Mouse (Mus musculus) kidney, adult 2 months (tissue): Measurements from ENCODE around the gene Cartpt. TPM values are rescaled to one million over a fixed set of nuclear protein-coding genes. Genes with fewer than 3 reads are reported as not detected.
"Not testable (repeated sequence)": the region's sequence is repeated elsewhere in the genome, so short reads cannot be mapped to it uniquely, and the experiment has no call there.

Source experiments
- DNase-seq: peaks from one replicate; pipeline ENCODE4 v3.0.0; 2021
- H3K27ac ChIP-seq: fragments of 200-500 bp; 2 replicates; pipeline ENCODE4 v1.5.1; 2012; ENCODE audit warnings: low read depth, low read length, control low read depth, inconsistent platforms; ENCODE audit not compliant: insufficient read depth
- H3K27me3 ChIP-seq: fragments of 200-500 bp; replicated peaks from 2 replicates; pipeline ENCODE4 v1.6.1; 2012; ENCODE audit warnings: mild to moderate bottlenecking, moderate library complexity, low read length, inconsistent platforms; ENCODE audit not compliant: control insufficient read depth, insufficient read depth
- H3K36me3 ChIP-seq: fragments of 200-500 bp; 2 replicates; pipeline ENCODE4 v1.6.1; 2012; ENCODE audit warnings: mild to moderate bottlenecking, moderate library complexity, low read length, inconsistent platforms; ENCODE audit not compliant: control insufficient read depth, insufficient read depth
- H3K4me1 ChIP-seq: fragments of 200-500 bp; 2 replicates; pipeline ENCODE4 v1.6.1; 2011; ENCODE audit warnings: low read length; ENCODE audit not compliant: control insufficient read depth, insufficient read depth
- H3K4me3 ChIP-seq: fragments of 200-500 bp; 2 replicates; pipeline ENCODE4 v1.5.1; 2011; ENCODE audit warnings: mild to moderate bottlenecking, low read depth, low read length, control low read depth; ENCODE audit not compliant: insufficient read depth
- CTCF ChIP-seq: fragments of 200-500 bp; conservative IDR thresholded peaks from 2 replicates; pipeline ENCODE4 v1.5.1; 2011; ENCODE audit warnings: low read depth, mild to moderate bottlenecking, control low read depth, low read length, moderate library complexity, mixed read lengths; ENCODE audit not compliant: insufficient read depth, insufficient read length
- POLR2A ChIP-seq: fragments of 200-500 bp; IDR thresholded peaks from one replicate; pipeline ENCODE4 v1.6.1; 2011; ENCODE audit warnings: low read depth, low read length, control low read depth
- WGBS: fragments of 180-500 bp; shearing (Covaris S2); methylation state at CpG from one replicate; pipeline ENCODE4 v1.1.7; 2018; 5-methylcytosine and 5-hydroxymethylcytosine counted together
- polyA plus RNA-seq: library from polyadenylated mRNA; depleted of rRNA; stranded (reverse); fragments of >200 nt; gene quantifications from 2 replicates; pipeline ENCODE4 v1.2.3, GENCODE M21; 2012; rRNA removed

Cartpt gene
- polyA plus RNA-seq, 1 experiment = not detected

- no peaks in the 10 kb centered on the region for H3K27me3 ChIP-seq
- no peak overlapping the region for H3K27ac ChIP-seq
- 79% methylated on average over 9 of the region's 9 CpGs for WGBS
- peaks cover 5% of the 10 kb centered on the region; the same call in 1 of the 2 replicates for H3K4me1 ChIP-seq
- TF ChIP-seq POLR2A (no peak), CTCF (no peak)
- no peak for DNase-seq
- no peaks in the 10 kb centered on the region for H3K36me3 ChIP-seq
- H3K4me3 ChIP-seq = no peak overlapping the region
These were observed 43.6 kb downstream of the Cartpt start for GRCm38 (mm10) chr13:99857336-99857735.

DNA sequence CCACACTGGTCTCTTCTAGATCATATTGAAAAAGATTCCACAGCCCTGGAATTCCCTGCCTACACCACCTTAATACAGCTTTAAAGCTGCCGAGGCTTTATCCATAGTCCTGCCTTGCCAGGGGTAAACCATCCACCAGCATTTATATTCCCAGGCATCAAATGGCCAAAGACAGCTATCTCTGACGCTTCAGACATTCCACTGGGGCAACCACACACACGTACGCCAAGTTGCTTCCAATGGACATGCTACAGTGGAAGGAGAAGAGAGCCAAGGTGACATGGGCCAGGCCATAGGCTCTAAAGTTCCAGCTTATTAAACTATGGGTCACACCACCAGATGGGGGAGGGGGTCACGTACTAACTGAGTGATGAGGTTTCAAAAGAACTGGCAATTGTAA is 45.7 kb downstream of the Cartpt start:
- DNase-seq = no peak
- 89% methylated on average over 5 of the region's 5 CpGs for WGBS
- peaks cover 5% of the 10 kb centered on the region; the same call in 1 of the 2 replicates for H3K4me1 ChIP-seq
- no peak for TF ChIP-seq POLR2A
- no peak for TF ChIP-seq CTCF
- no peak overlapping the region for H3K27ac ChIP-seq
- H3K36me3 ChIP-seq = no peaks in the 10 kb centered on the region
- H3K4me3 ChIP-seq = no peak overlapping the region
- H3K27me3 ChIP-seq = no peaks in the 10 kb centered on the region

DNA sequence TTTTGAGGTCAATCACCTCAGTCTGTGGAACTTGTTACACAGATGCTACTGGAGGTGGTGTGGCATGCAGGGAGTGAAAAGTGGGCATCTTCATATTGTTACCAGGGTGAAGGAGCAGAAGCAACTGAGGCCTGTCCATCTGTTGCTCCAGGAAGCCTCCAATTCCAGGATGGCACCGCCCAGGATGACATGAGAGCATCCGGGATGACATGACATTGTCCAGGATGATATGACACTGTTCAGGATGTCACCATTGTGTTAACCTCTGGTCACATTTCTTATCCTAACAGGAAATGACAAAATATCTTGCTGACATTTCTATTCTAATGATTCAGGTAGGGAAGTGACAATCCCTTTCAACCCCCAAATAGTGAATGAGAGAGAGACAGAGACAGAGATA is 47.8 kb downstream of the Cartpt start:
- Histone ChIP-seq H3K36me3 (no peaks in the 10 kb centered on the region), H3K4me3 (no peak overlapping the region), H3K27ac (peak overlapping the region; percentile 47; the same call in 1 of the 2 replicates), H3K4me1 (peaks cover 5% of the 10 kb centered on the region; the same call in 1 of the 2 replicates), H3K27me3 (no peaks in the 10 kb centered on the region)
- 78% methylated on average over 2 of the region's 2 CpGs for WGBS
- TF ChIP-seq POLR2A (no peak), CTCF (no peak)
- peak; percentile 58 for DNase-seq

GRCm38 (mm10) chr13:99852416-99852815 is 48.5 kb downstream of the Cartpt start:
- H3K27me3 ChIP-seq, H3K4me3 ChIP-seq, H3K27ac ChIP-seq, H3K4me1 ChIP-seq, H3K36me3 ChIP-seq: not testable (repeated sequence)
- 16% methylated on average over 3 of the region's 3 CpGs for WGBS
- peak; percentile 75 for DNase-seq

DNA sequence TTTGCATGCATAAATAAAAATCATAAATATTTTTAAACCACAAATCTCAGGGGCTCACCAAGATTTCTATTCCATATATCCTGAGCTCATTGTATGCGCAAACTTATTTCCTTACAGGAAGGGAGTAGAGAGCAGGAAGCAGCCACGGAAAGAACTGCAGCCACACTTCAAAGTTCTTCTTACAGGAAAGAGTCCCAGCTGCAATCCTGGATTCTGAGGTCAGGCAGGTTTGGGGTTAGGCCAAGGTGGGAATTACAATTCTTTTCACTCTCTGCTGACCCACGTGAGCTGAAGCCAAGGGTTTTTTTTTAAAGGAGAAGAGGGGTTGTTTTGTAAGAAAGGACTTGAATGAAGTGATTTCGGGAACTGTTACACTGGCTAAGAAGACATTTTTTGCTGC is 49.9 kb downstream of the Cartpt start:
- Histone ChIP-seq H3K36me3 (no peaks in the 10 kb centered on the region), H3K27ac (no peak overlapping the region), H3K27me3 (no peaks in the 10 kb centered on the region), H3K4me3 (no peak overlapping the region), H3K4me1 (peaks cover 5% of the 10 kb centered on the region; the same call in 1 of the 2 replicates)
- 29% methylated on average over 4 of the region's 4 CpGs for WGBS
- DNase-seq = peak; percentile 58
- TF ChIP-seq CTCF (no peak), POLR2A (no peak)

GRCm38 (mm10) chr13:99849597-99849996 is 51.3 kb downstream of the Cartpt start:
- Histone ChIP-seq H3K36me3 (no peaks in the 10 kb centered on the region), H3K4me3 (no peak overlapping the region), H3K27ac (no peak overlapping the region), H3K4me1 (peaks cover 5% of the 10 kb centered on the region; the same call in 1 of the 2 replicates), H3K27me3 (no peaks in the 10 kb centered on the region)
- WGBS = 48% methylated on average over 15 of the region's 15 CpGs
- TF ChIP-seq POLR2A (no peak), CTCF (peak; percentile 48; the same call in 1 of the 2 replicates)
- DNase-seq = peak; percentile 27

Other genes starting within 250 kb of the Cartpt start
- 73.5 and 79.5 TPM in 2 replicates for gene Mccc2, start 114.5 kb upstream of the Cartpt start, polyA plus RNA-seq
- gene Bdp1, start 203.0 kb upstream of the Cartpt start, polyA plus RNA-seq = 1.6 and 2.2 TPM in 2 replicates
- gene Serf1, start 206.9 kb upstream of the Cartpt start, polyA plus RNA-seq = 8.3 and 11.5 TPM in 2 replicates
- 10.7 and 14.3 TPM in 2 replicates for gene Smn1, start 223.8 kb upstream of the Cartpt start, polyA plus RNA-seq